Mouse (Mus musculus): ENCODE results near the gene Prcp.
"Not testable (repeated sequence)": the region's sequence is repeated elsewhere in the genome, so short reads cannot be mapped to it uniquely, and the experiment has no call there.

Gene Prcp

DNA sequence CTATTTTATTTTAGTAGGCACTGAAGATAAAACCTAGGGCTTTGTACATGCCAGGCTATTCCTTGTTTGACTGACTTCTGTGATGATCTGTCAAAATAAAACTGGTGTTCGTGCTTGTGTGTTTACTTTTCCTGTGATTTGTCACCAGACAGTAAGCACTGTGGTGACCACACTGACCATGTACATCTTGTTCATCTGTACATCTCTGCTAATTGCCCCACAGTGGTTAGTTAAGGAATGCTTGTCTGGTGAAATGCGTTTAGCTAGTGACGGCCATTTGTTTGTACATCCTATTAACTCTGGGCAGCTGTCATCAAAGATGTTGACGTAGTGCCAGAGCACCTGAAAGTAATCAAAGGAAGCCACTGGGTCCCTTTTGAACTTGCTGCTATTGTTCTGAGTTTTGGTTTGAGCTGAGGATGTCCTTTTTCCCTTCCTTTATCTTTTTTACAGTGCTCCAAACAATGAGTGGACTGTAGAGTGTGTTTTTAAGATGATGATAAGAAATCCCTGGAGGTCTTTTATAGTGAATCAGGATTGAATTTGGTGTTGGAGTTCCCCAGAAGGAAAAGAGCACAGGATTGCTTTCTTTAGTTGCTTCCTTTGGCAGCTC lies 16.5 kb downstream of the Prcp start:
- no peak for DNase-seq (ENCODE audit: low spot score in 2 of 2)

DNA sequence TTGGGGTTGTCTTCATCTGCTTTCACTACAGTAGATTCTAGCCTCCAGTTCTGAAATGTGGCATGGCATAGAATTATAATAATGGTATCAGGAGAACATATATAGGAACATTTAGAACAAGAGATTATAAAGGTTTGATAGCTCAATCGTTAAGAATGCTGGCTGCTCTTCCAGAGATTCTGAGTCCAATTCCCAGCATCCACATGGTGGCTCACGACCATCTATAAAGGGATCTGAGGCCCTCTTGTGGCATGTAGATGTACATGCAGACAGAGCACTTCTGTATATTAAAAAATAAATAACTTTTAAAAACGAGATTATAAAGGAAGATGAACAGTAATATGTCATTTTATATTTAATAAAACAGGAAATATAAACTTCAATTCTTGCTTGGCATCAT lies 19.2 kb downstream of the Prcp start:
- no peak for DNase-seq (ENCODE audit: low spot score in 2 of 2)

DNA sequence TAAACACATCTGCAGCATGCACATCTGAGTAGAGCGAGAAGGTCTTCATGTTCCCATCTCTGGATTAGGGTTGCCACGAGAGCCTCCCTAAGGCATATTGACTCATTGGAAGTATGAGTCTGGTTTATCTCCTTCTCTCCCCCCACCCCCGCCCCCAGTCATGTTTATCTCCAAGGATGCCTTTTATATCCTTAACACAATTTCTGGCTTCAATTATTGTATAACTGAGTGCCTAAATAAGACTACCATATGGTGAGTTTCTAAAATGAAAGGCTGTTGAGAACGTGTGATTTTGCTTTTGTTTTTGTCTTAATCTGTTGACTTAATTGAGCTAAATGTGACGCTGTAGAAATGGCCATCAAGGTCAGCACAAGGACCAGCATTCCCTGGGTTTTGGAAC lies 21.8 kb downstream of the Prcp start:
- DNase-seq (ENCODE audit: low spot score in 2 of 2) = no peak

DNA sequence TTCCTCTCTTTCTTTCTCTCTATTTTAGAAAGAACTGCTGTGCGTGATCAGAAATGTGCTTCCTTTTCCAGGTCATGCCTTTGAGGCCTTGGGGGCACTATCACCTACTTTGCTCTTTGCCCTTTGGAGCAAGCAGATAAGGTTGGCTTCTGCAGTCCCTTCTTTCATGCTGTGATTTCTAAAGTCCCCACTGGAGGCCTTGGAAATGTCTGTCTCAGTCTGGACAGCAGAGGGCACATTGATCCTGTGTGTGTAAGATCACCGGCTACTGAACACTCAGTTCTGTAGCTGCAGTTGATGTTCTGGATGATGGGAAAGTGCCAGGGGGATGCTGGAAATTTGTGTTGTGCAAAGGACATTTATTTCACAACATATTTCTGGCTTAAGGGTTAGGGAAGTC lies 22.8 kb downstream of the Prcp start:
- DNase-seq (ENCODE audit: low spot score in 2 of 2) = no peak

DNA sequence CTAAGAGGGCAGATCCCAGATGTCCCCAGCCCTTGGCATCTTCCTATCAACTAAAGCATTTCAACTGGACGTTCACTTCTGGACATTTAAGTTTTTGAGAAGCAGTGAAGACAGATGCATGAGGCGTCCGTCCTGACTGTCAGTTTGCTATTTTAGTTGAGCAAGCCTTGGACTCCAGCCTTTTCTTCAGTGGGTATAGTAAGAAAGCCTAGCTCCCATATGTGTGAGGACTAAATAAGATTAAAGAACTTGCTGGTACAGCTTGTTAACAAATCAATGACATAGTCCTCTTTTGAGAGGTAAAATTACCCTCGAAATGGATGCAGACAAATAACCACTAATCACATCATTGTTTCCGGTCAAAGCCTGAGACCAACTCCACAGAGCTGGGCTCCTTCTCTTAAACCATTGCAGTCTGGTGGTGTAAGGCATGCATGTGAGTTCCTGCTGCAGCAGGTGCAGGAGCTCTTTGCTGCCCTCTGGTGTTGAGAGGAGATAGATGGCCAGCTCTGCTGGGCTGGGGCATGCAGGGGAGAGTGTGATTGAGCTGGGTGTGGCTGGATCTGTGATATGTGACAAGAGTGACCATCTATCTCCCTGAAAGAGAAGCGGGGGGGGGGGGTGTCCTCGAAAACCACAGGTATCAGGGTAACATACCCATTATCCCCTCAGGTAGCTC lies 29.2 kb downstream of the Prcp start:
- peak; percentile 47 to 57 for DNase-seq (ENCODE audit: low spot score in 2 of 2)

DNA sequence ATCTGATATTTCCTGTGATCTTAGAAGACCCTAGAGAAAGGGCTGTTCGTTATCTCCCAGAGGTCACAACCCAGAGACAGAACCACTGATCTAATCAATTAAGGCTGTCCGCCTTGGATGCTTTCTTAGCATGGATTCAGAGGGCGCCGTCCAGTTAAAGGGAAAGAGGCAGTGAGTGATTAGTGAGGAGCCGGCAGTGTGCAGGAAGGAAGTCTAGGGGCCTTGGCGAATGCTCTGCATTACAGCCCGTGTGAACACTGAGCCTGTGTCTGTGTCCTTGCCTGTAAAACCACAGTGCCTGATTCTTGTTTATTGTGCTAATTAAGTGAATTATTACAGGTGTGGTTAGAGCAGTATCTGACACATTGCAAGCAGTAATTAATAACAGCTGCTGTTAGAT lies 30.0 kb downstream of the Prcp start:
- not testable (repeated sequence) for DNase-seq (ENCODE audit: low spot score in 2 of 2)

DNA sequence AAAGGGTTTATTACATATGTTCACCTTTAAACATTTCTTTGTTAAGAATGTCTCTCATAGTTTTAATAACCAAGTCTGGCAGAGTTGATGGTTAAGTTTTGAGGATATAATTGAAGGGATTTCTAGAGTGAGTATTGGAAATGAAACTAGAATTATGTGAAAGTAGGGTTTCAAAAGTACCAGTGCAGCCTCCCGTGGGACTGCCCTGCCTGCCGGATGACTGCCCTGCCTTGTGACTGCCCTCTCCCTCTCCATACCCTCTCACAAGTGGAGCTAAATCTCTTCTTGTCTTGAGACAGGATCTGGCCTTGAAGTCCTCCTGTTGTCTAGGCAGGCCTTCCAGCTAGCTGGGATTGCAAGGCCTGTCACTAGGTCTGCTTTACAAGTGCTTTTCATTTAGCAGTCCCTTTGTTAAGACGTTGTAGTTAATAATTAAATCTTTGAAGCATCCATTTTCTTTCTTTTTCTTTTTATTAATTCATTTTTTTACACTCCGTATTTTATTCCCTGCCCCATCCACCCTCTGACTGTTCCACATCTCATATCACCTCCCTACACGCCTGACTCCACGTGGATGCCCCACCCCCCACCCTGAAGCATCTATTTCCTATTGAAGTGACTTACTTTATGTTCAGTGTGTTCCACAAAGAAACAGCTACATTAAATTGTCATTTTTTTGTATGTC lies 46.0 kb downstream of the Prcp start:
- DNase-seq (ENCODE audit: low spot score in 2 of 2) = no peak

DNA sequence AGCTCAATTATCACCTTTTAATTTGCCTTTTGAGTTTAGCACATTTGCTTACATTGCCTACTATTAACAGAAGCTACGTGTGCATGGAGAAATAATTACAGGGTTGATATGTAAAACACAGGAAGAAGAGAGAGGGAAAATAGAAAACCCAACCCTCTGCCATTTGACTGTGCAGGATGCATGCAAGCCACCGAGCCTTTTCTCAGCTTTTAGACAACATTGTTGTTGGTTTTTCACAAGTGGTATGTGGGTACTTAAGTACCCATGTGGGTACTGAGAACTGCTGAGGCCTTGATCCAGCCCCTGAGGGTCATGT lies 46.5 kb downstream of the Prcp start:
- no peak for DNase-seq (ENCODE audit: low spot score in 2 of 2)

DNA sequence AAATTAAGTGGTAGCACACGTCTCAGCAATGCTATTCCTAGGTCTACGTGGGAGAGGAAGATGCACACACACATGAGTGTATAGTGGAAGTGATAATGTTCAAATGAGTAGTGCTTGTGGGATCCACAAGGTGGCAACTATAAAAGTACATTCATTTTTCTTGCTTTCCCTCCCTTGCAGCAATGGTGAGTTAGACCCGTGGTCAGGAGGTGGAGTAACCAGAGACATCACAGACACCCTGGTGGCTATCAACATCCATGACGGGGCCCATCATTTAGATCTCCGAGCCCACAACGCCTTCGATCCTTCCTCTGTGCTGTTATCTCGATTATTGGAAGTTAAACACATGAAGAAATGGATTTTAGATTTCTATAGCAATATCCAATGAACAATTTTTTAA lies 58.5 kb downstream of the Prcp start:
- DNase-seq (ENCODE audit: low spot score in 2 of 2) = no peak

DNA sequence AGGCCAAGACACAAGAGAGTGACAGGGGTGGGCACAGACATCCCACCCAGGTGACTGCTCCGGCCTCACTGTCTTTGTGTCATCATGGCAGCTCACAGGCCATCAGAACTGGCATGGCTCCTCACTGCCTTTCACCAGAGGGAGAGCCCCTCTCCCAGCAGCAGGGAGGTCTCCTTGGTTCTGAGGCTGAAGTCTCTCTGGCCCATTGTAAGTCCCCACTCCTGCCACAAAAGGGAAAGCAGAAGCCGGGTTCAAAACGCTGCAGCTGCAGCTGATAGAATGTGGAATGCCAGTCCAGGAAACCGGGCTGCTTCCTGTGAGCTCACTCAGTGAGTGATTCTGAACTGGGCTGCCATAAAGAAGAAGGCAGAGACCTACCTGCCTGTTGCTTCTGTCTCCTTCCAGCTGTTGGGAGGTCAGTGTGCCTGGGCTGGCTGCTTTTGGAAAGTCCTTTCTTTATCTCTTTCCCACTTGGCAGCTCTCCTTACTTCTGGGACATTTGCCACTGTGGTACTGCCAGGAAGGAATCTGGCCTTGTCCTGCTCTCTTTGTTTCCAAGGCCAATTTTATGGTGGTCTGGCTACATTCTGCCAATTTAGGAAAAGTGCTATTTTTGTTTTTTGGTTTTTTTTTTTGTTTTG lies 59.2 kb downstream of the Prcp start:
- peak in 1 of 2 experiments; percentile 21 for DNase-seq (ENCODE audit: low spot score in 2 of 2)

DNA sequence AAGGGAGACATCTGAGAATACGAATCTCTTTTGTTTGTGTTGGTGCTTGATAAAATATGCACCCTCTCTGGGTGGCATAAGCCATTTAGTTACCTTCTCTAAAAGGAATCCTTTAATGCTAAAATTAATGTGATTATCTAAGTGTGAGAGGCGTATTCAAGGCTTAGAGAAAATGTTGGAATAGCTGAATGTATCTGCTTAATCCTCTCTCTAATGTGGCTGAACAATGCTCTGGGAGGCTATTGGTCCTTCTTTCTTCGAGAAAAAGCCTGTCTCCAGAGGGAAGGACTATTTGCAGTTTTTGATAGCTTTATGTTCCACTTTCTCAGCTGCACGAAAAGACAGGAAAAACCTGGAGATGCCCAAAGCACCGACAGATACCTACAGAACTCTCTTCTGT lies 62.5 kb downstream of the Prcp start:
- DNase-seq (ENCODE audit: low spot score in 2 of 2) = no peak

DNA sequence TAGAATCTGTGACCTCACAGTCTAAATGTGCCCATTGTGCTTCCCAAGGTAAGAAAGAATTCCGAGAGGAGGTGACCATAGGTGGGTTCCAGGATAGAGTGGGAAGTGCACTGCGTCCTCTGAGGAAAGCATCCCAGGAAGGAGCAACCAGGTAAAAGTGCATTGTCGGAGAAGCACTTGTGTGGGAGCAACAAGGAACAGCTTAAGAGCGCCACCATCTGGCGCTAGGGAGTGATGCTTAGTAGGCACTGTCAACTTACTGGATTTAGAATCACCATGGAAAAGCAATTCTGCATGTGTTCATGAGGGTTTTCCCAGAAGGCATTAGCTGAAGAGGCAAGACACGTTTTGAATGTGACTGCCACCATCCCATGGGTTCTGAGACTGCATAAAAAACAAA lies 63.7 kb downstream of the Prcp start:
- no peak for DNase-seq (ENCODE audit: low spot score in 2 of 2)

DNA sequence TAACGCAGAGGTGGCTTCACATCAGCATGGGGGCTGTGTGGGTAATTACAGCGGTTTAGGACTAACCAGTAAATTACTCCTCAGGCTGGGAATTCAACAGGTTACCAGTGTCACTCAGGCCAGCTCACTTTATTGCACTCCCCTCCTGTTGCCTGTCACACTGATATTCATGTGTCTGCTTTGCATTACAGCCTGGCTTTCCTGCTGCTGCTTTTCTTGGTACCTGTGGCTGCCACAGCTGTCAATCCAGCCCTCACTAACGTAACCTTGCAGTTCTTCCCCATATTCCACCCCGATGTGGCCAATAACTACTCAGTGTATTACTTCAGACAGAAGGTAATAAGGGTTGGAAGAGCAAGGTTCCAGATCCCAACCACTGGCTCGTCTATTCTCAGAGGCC lies 65.5 kb downstream of the Prcp start:
- no peak for DNase-seq (ENCODE audit: low spot score in 2 of 2)

DNA sequence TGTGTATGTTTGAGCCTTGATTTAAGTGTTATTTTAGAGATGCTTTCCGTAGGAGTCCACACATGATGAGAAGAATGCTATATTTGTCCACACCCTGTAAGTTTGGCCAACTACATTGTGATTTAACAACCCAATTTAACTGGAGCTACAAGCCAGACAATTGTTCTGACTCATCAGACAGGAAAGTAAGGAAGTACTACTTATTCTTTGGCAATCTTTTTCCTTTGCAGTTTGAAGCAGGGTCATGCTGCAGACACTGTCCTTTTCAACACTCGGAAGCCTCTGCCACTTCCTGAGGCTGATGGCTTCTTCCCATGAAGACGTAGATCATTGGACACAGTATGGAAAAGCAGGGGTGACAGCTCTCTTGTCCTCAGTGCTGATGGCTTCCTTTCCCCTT lies 76.5 kb downstream of the Prcp start:
- DNase-seq (ENCODE audit: low spot score in 2 of 2) = no peak

DNA sequence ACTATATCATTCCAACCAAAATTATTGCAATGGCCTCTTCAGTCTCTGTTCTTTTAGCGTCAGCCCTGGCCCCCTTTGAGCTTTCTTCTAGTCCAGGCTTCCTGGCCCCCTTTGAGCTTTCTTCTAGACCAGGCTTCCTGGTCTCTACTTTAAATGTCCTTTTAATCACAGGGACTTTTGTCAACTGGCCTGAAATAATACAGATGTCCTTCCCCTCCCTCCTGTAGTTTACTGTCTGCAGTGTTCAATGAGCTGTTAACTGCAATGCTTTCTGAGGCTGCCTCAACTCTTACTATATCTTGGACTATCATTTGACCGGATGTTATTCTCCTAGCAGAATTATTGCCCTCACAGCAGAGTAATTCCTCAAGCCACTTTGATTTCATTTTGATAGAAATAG lies 77.9 kb downstream of the Prcp start:
- DNase-seq (ENCODE audit: low spot score in 2 of 2) = no peak

DNA sequence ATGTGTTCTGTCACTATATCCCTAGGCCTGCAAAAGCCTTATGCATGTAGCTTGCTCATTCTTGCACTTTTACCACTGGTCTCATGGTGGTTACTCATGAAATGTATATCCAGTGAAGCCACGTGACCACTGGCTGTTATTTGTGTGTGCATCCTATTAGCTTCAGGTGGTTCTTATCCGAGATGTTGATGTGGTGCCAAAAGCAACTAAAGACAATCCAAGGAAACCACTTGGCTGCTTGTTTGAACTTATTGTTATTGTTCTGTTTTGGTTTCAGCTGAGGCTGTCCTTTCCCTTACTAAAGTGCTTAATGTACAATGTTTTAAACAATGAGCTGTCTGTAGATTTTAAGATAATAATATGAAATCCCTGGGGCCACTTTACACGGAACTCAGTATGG lies 85.5 kb downstream of the Prcp start:
- DNase-seq (ENCODE audit: low spot score in 2 of 2) = no peak

DNA sequence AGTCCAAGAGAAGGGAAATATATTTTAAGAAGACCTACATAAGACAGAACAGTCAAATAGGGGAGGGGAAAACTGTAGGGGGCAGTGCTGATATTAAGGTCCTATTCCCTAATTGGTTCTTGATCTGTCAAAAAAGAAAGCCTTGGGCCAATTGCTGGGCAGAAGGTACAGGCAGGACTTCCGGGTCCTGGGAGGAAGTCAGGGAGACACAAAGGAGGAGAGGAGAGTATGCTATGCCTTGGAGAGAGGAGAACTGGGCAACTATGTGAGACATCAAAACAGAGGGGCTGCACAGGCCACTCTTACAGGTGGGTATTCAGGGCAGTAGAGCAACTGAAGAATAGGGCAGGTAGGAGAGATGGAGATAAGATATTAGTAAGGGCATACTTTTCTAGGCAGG lies 87.6 kb downstream of the Prcp start:
- no peak for DNase-seq (ENCODE audit: low spot score in 2 of 2)

DNA sequence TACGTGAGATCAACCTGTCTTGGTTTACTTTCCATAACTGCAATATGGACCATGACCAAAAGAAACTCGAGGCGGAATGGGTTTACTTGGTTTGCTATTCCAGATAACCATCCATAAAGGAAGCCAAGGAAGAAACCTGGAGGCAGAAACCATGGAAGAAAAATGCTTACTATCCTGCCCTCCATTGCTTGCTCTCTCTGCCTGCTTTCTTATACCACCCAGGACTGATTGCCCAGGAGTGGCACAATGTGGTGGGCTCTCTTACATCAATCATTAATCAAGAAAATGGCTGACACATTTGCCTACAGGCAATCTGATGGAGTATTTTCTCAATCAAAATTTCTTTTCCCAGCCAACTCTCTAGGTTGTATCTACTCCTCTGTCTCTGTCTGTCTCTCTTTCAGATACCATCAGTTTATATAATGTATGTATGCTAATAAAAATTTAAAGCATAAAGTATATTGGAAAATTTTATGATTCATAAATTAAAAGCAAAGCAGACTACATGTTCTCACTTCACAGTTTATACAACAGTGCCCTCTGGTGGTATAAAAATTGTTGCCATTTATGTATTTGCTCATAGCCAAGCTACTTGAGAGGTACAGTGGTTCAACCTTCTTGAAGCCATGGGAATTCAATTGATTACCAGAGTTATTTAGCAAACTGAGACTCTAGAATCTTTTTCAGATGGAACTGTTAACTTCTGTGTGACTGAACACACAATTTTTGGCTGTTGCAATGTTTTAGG lies 90.7 kb downstream of the Prcp start:
- no peak for DNase-seq (ENCODE audit: low spot score in 2 of 2)

DNA sequence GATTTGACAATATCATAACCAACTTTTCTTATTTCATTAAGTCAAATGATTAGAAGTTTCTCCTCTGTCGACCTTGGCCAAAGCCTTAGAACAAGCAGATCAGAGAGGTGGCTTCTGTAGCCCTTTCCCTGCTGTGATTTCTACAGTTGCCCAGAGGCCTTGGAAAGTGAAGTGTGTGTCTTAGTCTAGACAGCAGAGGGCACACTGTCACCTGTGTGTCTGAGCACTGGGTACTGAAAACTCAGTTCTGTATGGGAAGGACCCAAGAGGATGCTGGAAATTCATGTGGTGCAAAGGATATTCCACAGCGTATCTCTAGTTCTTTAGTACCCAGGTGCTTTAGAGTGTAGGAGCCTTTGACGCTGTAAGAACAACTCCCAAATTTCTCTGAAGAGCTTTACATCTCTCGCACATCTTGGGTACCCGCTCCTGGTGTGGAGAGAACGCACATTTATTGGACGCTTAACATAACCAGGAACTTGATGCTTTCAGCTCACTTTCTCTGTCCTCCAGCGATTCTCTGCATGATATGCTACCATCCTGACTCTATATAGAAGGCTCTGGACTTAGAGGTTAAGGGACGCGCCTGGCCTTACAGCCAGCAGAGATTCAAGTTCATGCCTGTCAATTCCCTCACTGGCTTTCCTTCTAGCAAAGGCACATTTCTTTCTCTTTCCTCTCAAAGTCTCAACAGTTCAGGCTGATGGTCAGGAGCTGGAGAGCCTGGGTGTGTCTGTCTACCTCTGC lies 93.3 kb downstream of the Prcp start:
- no peak for DNase-seq (ENCODE audit: low spot score in 2 of 2)

DNA sequence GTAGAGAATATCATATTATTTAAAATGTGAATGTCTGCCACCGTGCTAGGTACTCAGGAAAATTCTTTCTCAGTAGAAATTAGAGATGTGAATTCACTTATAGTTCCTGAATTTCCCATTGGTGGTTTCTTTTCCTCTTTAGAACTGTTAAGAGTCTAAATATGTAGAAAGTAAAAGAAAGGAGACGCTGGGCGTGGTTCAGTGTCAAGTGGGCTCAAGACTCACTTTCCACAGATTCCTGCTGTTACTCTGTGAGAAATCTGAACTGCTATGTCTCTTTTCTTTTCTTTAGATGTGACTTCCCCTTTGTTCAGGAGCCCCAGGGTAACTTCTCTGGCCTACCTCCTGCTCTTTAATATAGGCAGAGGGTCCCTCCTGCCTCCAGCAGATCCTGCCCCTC lies 103.2 kb downstream of the Prcp start:
- no peak for DNase-seq (ENCODE audit: low spot score in 2 of 2)

DNA sequence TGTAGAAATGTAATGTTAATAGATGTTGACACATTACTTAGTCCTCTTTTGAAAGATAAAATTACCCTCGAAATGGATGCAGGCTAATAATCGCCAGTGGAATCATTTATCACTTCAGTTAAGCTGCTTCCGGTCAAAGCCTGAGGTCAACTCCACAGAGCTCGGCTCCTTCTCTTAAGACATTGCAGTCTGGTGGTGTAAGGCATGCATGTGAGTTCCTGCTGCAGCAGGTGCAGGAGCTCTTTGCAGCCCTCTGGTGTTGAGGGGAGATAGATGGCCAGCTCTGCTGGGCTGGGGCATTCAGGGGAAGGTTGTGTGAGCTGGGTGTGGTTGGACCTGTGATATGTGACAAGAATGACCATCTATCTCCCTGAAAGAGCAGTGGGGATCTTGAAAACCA lies 104.0 kb downstream of the Prcp start:
- no peak for DNase-seq (ENCODE audit: low spot score in 2 of 2)

DNA sequence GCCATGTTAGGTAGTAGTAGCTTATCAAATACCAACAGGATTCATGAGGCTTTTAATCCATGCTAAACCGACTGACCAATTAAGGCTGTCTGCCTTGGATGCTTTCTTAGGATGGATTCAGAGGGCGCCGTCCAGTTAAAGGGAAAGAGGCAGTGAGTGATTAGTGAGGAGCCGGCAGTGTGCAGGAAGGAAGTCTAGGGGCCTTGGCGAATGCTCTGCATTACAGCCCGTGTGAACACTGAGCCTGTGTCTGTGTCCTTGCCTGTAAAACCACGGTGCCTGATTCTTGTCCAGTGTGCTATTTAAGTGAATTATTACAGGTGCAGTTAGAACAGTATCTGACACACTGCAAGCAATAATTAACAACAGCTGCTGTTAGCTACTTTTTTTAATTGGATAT lies 104.5 kb downstream of the Prcp start:
- DNase-seq (ENCODE audit: low spot score in 2 of 2) = not testable (repeated sequence)

All from urinary bladder, postnatal 36 days (tissue).